ENCODE assay signal across 9 mouse cellular contexts in genomic region chr9:47530544-47530921, GRCm38 (mm10). TPM values are rescaled to one million over a fixed set of nuclear protein-coding genes. Genes with fewer than 3 reads are reported as not detected.
DNase-seq lines count a peak whose midpoint lies in the region; ATAC-seq and TF ChIP-seq lines count a peak whose summit lies in the region.
"Had no signal": no experiment of that assay in that cellular context is flagged by ENCODE, and none has a peak within 500 bp of the region (broad histone marks: within the 10 kb centered on the region; RNA-seq: fewer than 3 reads in every experiment).

No protein-coding gene starts in this region.

- H3K27ac ChIP-seq in kidney, postnatal 0 days = peak overlapping the region; percentile 38; the same call in 1 of the 2 replicates
- peak overlapping the region; percentile 93 for H3K27ac ChIP-seq in embryonic facial prominence, embryonic 10.5 days (replicated peaks)
- H3K27ac ChIP-seq in hindbrain, embryonic 12.5 days = peak overlapping the region; percentile 92
- peak overlapping the region; percentile 92 for H3K27ac ChIP-seq in midbrain, embryonic 13.5 days

- no peaks in the 10 kb centered on the region for H3K36me3 ChIP-seq in kidney, postnatal 0 days (ENCODE audit: insufficient read depth, low read length)
- H3K36me3 ChIP-seq in embryonic facial prominence, embryonic 10.5 days (replicated peaks) = no peaks in the 10 kb centered on the region
- no peaks in the 10 kb centered on the region for H3K36me3 ChIP-seq in hindbrain, embryonic 12.5 days
- H3K36me3 ChIP-seq in midbrain, embryonic 13.5 days = no peaks in the 10 kb centered on the region

- no peaks in the 10 kb centered on the region for H3K9me3 ChIP-seq in kidney, postnatal 0 days (replicated peaks; ENCODE audit: low read length)
- no peaks in the 10 kb centered on the region for H3K9me3 ChIP-seq in embryonic facial prominence, embryonic 10.5 days
- H3K9me3 ChIP-seq in hindbrain, embryonic 12.5 days (replicated peaks) = no peaks in the 10 kb centered on the region
- H3K9me3 ChIP-seq in midbrain, embryonic 13.5 days = no peaks in the 10 kb centered on the region

- under 1% methylated on average over 16 of the region's 30 CpGs for WGBS in kidney, postnatal 0 days
- WGBS in embryonic facial prominence, embryonic 10.5 days = 0% methylated on average over 30 of the region's 30 CpGs
- under 1% methylated on average over 27 of the region's 30 CpGs for WGBS in hindbrain, embryonic 12.5 days
- 0% methylated on average over 30 of the region's 30 CpGs for WGBS in midbrain, embryonic 13.5 days

- H3K4me3 ChIP-seq in kidney, postnatal 0 days (replicated peaks; ENCODE audit: low read depth, low read length) = peak overlapping the region; percentile 47
- H3K4me3 ChIP-seq in embryonic facial prominence, embryonic 10.5 days = peak overlapping the region; percentile 89
- H3K4me3 ChIP-seq in hindbrain, embryonic 12.5 days = peak overlapping the region; percentile 62
- peak overlapping the region; percentile 85 for H3K4me3 ChIP-seq in midbrain, embryonic 13.5 days (replicated peaks)

- peak; percentile 15; the same call in 1 of the 2 replicates for ATAC-seq in kidney, postnatal 0 days (replicated peaks; ENCODE audit: low FRiP score, low read depth)
- peak; percentile 62 for ATAC-seq in hindbrain, embryonic 12.5 days (ENCODE audit: low FRiP score)
- ATAC-seq in midbrain, embryonic 13.5 days = peak; percentile 71
- ATAC-seq in megakaryocyte-erythroid progenitor cell, adult 5-6 weeks (replicated peaks; ENCODE audit: low FRiP score, low TSS enrichment, poor library complexity, severe bottlenecking) = no peak

- H3K9ac ChIP-seq in kidney, postnatal 0 days (ENCODE audit: low read depth, low read length) = peak overlapping the region; percentile 55
- peak overlapping the region; percentile 89 for H3K9ac ChIP-seq in hindbrain, embryonic 12.5 days
- H3K9ac ChIP-seq in midbrain, embryonic 13.5 days (replicated peaks) = peak overlapping the region; percentile 89

- peak overlapping the region; percentile 84 for H3K4me2 ChIP-seq in kidney, postnatal 0 days (ENCODE audit: low read length)
- peak overlapping the region; percentile 89 for H3K4me2 ChIP-seq in hindbrain, embryonic 12.5 days (replicated peaks)
- peak overlapping the region; percentile 89 for H3K4me2 ChIP-seq in midbrain, embryonic 13.5 days (replicated peaks)

- no peaks in the 10 kb centered on the region for H3K27me3 ChIP-seq in kidney, postnatal 0 days (ENCODE audit: insufficient read depth, low read length)
- peaks cover 19% of the 10 kb centered on the region for H3K27me3 ChIP-seq in embryonic facial prominence, embryonic 10.5 days (replicated peaks; ENCODE audit: low read depth, poor library complexity, severe bottlenecking)
- no peaks in the 10 kb centered on the region for H3K27me3 ChIP-seq in hindbrain, embryonic 12.5 days
- peaks cover 24% of the 10 kb centered on the region for H3K27me3 ChIP-seq in midbrain, embryonic 13.5 days

- H3K4me1 ChIP-seq in kidney, postnatal 0 days (replicated peaks; ENCODE audit: insufficient read depth, low read length) = 0 out of 2 replicates have a peak, but pooled peaks cover 3% of the 10 kb centered on the region
- peaks cover 44% of the 10 kb centered on the region for H3K4me1 ChIP-seq in embryonic facial prominence, embryonic 10.5 days
- H3K4me1 ChIP-seq in hindbrain, embryonic 12.5 days = peaks cover 28% of the 10 kb centered on the region
- H3K4me1 ChIP-seq in midbrain, embryonic 13.5 days (replicated peaks) = peaks cover 33% of the 10 kb centered on the region

- no peak for TF ChIP-seq CTCF in kidney, postnatal 0 days (IDR thresholded peaks at IDR 0.05; ENCODE audit: low read depth)

- DNase-seq in kidney, postnatal 0 days (ENCODE audit: low spot score) = no peak
- DNase-seq in kidney, postnatal 36 days = no peak
- DNase-seq in embryonic facial prominence, embryonic 10.5 days (ENCODE audit: low spot score) = no peak
- DNase-seq in urinary bladder, postnatal 4 days (ENCODE audit: low spot score in 2 of 2) = no peak
- DNase-seq in MN1 (ENCODE audit: low spot score) = no peak

RNA-seq across cellular contexts. Expression of gene Cadm1, which starts 0.6 kb away (rescaled TPM):
- polyA plus RNA-seq in kidney, postnatal 0 days (2015; fragmentation: Nextera tagmentation; extraction: Ambion mirVana) = 41.4 and 44.5 TPM in 2 replicates
- 119 and 120 TPM in 2 replicates for polyA plus RNA-seq in embryonic facial prominence, embryonic 10.5 days (2016; fragmentation: Nextera tagmentation; extraction: Ambion mirVana)
- polyA plus RNA-seq in hindbrain, embryonic 12.5 days (2016; fragmentation: Nextera tagmentation; extraction: Ambion mirVana) = 120 and 132 TPM in 2 replicates
- polyA plus RNA-seq in midbrain, embryonic 13.5 days (2015; fragmentation: Nextera tagmentation; extraction: Ambion mirVana) = 138 and 156 TPM in 2 replicates
- not detected in 2 replicates for total RNA-seq in megakaryocyte-erythroid progenitor cell, adult 5-6 weeks (2014; fragmentation: Nextera tagmentation)
- total RNA-seq in megakaryocyte-erythroid progenitor cell, adult 5-6 weeks (2017) = not detected in 2 replicates
- total RNA-seq: granulocyte monocyte progenitor cell, adult 5-6 weeks had no signal

Comparison
In these comparisons a context has a peak if more than half of its experiments do, and no peak if none do; other contexts are left out.
1. H3K27ac ChIP-seq: peak in every context shown above with its lines; median percentile 93 in embryonic facial prominence, embryonic 10.5 days; 92 in hindbrain, embryonic 12.5 days; 92 in midbrain, embryonic 13.5 days; 38 in kidney, postnatal 0 days.